Mouse (Mus musculus): ENCODE data around the gene Gm42791. TPM values are rescaled to one million over a fixed set of nuclear protein-coding genes. Genes with fewer than 3 reads are reported as not detected.

The Gm42791 gene
- polyA plus RNA-seq, 1 experiment from 2014 or later = not detected

- Histone ChIP-seq H3K4me2 (ENCODE audit: low read depth, low read length, severe bottlenecking) (no peak overlapping the region), H3K4me1 (replicated peaks; ENCODE audit: control insufficient read depth, insufficient read depth, low read length) (no peaks in the 10 kb centered on the region), H3K36me3 (ENCODE audit: control insufficient read depth, insufficient read depth, low read length) (peaks cover 11% of the 10 kb centered on the region; the same call in 1 of the 2 replicates), H3K9me3 (ENCODE audit: control insufficient read depth, low read length) (no peaks in the 10 kb centered on the region; the same call in 1 of the 2 replicates), H3K27me3 (ENCODE audit: control insufficient read depth, insufficient read depth, low read length) (no peaks in the 10 kb centered on the region), H3K9ac (ENCODE audit: low read length) (no peak overlapping the region), H3K27ac (ENCODE audit: low read depth, low read length) (no peak overlapping the region), H3K4me3 (ENCODE audit: low read depth, low read length) (no peak overlapping the region)
- DNase-seq (ENCODE audit: low spot score) = no peak
- no peak for ATAC-seq (replicated peaks; ENCODE audit: low FRiP score)
- WGBS = 94% methylated on average over 8 of the region's 8 CpGs
These were observed 111.3 kb downstream of the Gm42791 start for GRCm38 (mm10) chr5:148883671-148884070.

GRCm38 (mm10) chr5:148879218-148879617, 115.7 kb downstream of the Gm42791 start:
- WGBS = 90% methylated on average over 6 of the region's 6 CpGs
- Histone ChIP-seq H3K4me2 (ENCODE audit: low read depth, low read length, severe bottlenecking) (no peak overlapping the region), H3K36me3 (ENCODE audit: control insufficient read depth, insufficient read depth, low read length) (peaks cover 7% of the 10 kb centered on the region; the same call in 1 of the 2 replicates)

GRCm38 (mm10) chr5:148873116-148873515, 121.8 kb downstream of the Gm42791 start:
- Histone ChIP-seq H3K27me3 (ENCODE audit: control insufficient read depth, insufficient read depth, low read length) (no peaks in the 10 kb centered on the region), H3K9ac (ENCODE audit: low read length) (no peak overlapping the region), H3K36me3 (ENCODE audit: control insufficient read depth, insufficient read depth, low read length) (no peaks in the 10 kb centered on the region), H3K9me3 (ENCODE audit: control insufficient read depth, low read length) (no peaks in the 10 kb centered on the region), H3K4me2 (ENCODE audit: low read depth, low read length, severe bottlenecking) (no peak overlapping the region), H3K4me3 (ENCODE audit: low read depth, low read length) (no peak overlapping the region), H3K27ac (ENCODE audit: low read depth, low read length) (no peak overlapping the region), H3K4me1 (replicated peaks; ENCODE audit: control insufficient read depth, insufficient read depth, low read length) (no peaks in the 10 kb centered on the region)
- WGBS = 93% methylated on average over 8 of the region's 8 CpGs
- ATAC-seq (replicated peaks; ENCODE audit: low FRiP score) (no peak), DNase-seq (ENCODE audit: low spot score) (no peak)

More at GRCm38 (mm10) chr5:148879218-148879617, 115.7 kb downstream of the Gm42791 start:
- H3K9me3 ChIP-seq (ENCODE audit: control insufficient read depth, low read length) = no peaks in the 10 kb centered on the region; the same call in 1 of the 2 replicates
- no peak overlapping the region for H3K4me3 ChIP-seq (ENCODE audit: low read depth, low read length)
- no peak overlapping the region for H3K9ac ChIP-seq (ENCODE audit: low read length)
- no peaks in the 10 kb centered on the region for H3K27me3 ChIP-seq (ENCODE audit: control insufficient read depth, insufficient read depth, low read length)
- no peaks in the 10 kb centered on the region for H3K4me1 ChIP-seq (replicated peaks; ENCODE audit: control insufficient read depth, insufficient read depth, low read length)
- no peak for ATAC-seq (replicated peaks; ENCODE audit: low FRiP score)
- H3K27ac ChIP-seq (ENCODE audit: low read depth, low read length) = no peak overlapping the region
- no peak for DNase-seq (ENCODE audit: low spot score)

GRCm38 (mm10) chr5:148869583-148869982, 125.4 kb downstream of the Gm42791 start:
- H3K9me3 ChIP-seq (ENCODE audit: control insufficient read depth, low read length) = no peaks in the 10 kb centered on the region
- no peak overlapping the region for H3K27ac ChIP-seq (ENCODE audit: low read depth, low read length)
- H3K4me2 ChIP-seq (ENCODE audit: low read depth, low read length, severe bottlenecking) = no peak overlapping the region
- no peaks in the 10 kb centered on the region for H3K27me3 ChIP-seq (ENCODE audit: control insufficient read depth, insufficient read depth, low read length)
- no peak overlapping the region for H3K9ac ChIP-seq (ENCODE audit: low read length)
- no peak overlapping the region for H3K4me3 ChIP-seq (ENCODE audit: low read depth, low read length)
- ATAC-seq (replicated peaks; ENCODE audit: low FRiP score) (no peak), DNase-seq (ENCODE audit: low spot score) (no peak)
- no peaks in the 10 kb centered on the region for H3K4me1 ChIP-seq (replicated peaks; ENCODE audit: control insufficient read depth, insufficient read depth, low read length)
- no peaks in the 10 kb centered on the region for H3K36me3 ChIP-seq (ENCODE audit: control insufficient read depth, insufficient read depth, low read length)
- WGBS = 40% methylated on average over 3 of the region's 3 CpGs

- H3K27ac ChIP-seq (ENCODE audit: low read depth, low read length) = no peak overlapping the region
- DNase-seq (ENCODE audit: low spot score) = no peak
- 0 out of 2 replicates have a peak, but pooled peaks cover 2% of the 10 kb centered on the region for H3K4me1 ChIP-seq (replicated peaks; ENCODE audit: control insufficient read depth, insufficient read depth, low read length)
- H3K4me3 ChIP-seq (ENCODE audit: low read depth, low read length) = no peak overlapping the region
- no peak overlapping the region for H3K9ac ChIP-seq (ENCODE audit: low read length)
- WGBS = 91% methylated on average over 6 of the region's 6 CpGs
- ATAC-seq (replicated peaks; ENCODE audit: low FRiP score) = no peak
- H3K4me2 ChIP-seq (ENCODE audit: low read depth, low read length, severe bottlenecking) = no peak overlapping the region
- H3K9me3 ChIP-seq (ENCODE audit: control insufficient read depth, low read length) = no peaks in the 10 kb centered on the region
- H3K36me3 ChIP-seq (ENCODE audit: control insufficient read depth, insufficient read depth, low read length) = no peaks in the 10 kb centered on the region
- H3K27me3 ChIP-seq (ENCODE audit: control insufficient read depth, insufficient read depth, low read length) = no peaks in the 10 kb centered on the region
These were observed 127.2 kb downstream of the Gm42791 start for GRCm38 (mm10) chr5:148867766-148868165.

- DNase-seq (ENCODE audit: low spot score) (no peak), ATAC-seq (replicated peaks; ENCODE audit: low FRiP score) (no peak)
- H3K27ac ChIP-seq (ENCODE audit: low read depth, low read length) = no peak overlapping the region
- H3K36me3 ChIP-seq (ENCODE audit: control insufficient read depth, insufficient read depth, low read length) = no peaks in the 10 kb centered on the region
- no peaks in the 10 kb centered on the region for H3K9me3 ChIP-seq (ENCODE audit: control insufficient read depth, low read length)
- peaks cover 5% of the 10 kb centered on the region for H3K4me1 ChIP-seq (replicated peaks; ENCODE audit: control insufficient read depth, insufficient read depth, low read length)
- whole genome bisulfite sequencing = 93% methylated on average over 7 of the region's 7 CpGs
- no peak overlapping the region for H3K9ac ChIP-seq (ENCODE audit: low read length)
- H3K4me3 ChIP-seq (ENCODE audit: low read depth, low read length) = no peak overlapping the region
- no peaks in the 10 kb centered on the region for H3K27me3 ChIP-seq (ENCODE audit: control insufficient read depth, insufficient read depth, low read length)
- no peak overlapping the region for H3K4me2 ChIP-seq (ENCODE audit: low read depth, low read length, severe bottlenecking)
These were observed 127.8 kb downstream of the Gm42791 start for GRCm38 (mm10) chr5:148867171-148867570.

GRCm38 (mm10) chr5:148866571-148866970, 128.4 kb downstream of the Gm42791 start:
- Histone ChIP-seq H3K4me2 (ENCODE audit: low read depth, low read length, severe bottlenecking) (no peak overlapping the region), H3K4me1 (replicated peaks; ENCODE audit: control insufficient read depth, insufficient read depth, low read length) (peaks cover 5% of the 10 kb centered on the region), H3K27me3 (ENCODE audit: control insufficient read depth, insufficient read depth, low read length) (no peaks in the 10 kb centered on the region), H3K9me3 (ENCODE audit: control insufficient read depth, low read length) (no peaks in the 10 kb centered on the region), H3K36me3 (ENCODE audit: control insufficient read depth, insufficient read depth, low read length) (no peaks in the 10 kb centered on the region), H3K4me3 (ENCODE audit: low read depth, low read length) (no peak overlapping the region), H3K9ac (ENCODE audit: low read length) (no peak overlapping the region), H3K27ac (ENCODE audit: low read depth, low read length) (no peak overlapping the region)
- WGBS = 85% methylated on average over 10 of the region's 10 CpGs
- ATAC-seq (replicated peaks; ENCODE audit: low FRiP score) = no peak
- DNase-seq (ENCODE audit: low spot score) = no peak

GRCm38 (mm10) chr5:148863409-148863808, 131.5 kb downstream of the Gm42791 start:
- Histone ChIP-seq H3K9ac (ENCODE audit: low read length) (no peak overlapping the region), H3K27me3 (ENCODE audit: control insufficient read depth, insufficient read depth, low read length) (no peaks in the 10 kb centered on the region), H3K4me2 (ENCODE audit: low read depth, low read length, severe bottlenecking) (no peak overlapping the region), H3K36me3 (ENCODE audit: control insufficient read depth, insufficient read depth, low read length) (no peaks in the 10 kb centered on the region), H3K9me3 (ENCODE audit: control insufficient read depth, low read length) (no peaks in the 10 kb centered on the region), H3K27ac (ENCODE audit: low read depth, low read length) (no peak overlapping the region), H3K4me1 (replicated peaks; ENCODE audit: control insufficient read depth, insufficient read depth, low read length) (peaks cover 5% of the 10 kb centered on the region), H3K4me3 (ENCODE audit: low read depth, low read length) (no peak overlapping the region)
- ATAC-seq (replicated peaks; ENCODE audit: low FRiP score) (peak; percentile 69; the same call in 1 of the 2 replicates), DNase-seq (ENCODE audit: low spot score) (peak; percentile 64)
- 49% methylated on average over 6 of the region's 6 CpGs for WGBS

- H3K4me3 ChIP-seq (ENCODE audit: low read depth, low read length) = no peak overlapping the region
- H3K36me3 ChIP-seq (ENCODE audit: control insufficient read depth, insufficient read depth, low read length) = no peaks in the 10 kb centered on the region
- DNase-seq (ENCODE audit: low spot score) = no peak
- ATAC-seq (replicated peaks; ENCODE audit: low FRiP score) = no peak; the same call in 1 of the 2 replicates
- H3K4me2 ChIP-seq (ENCODE audit: low read depth, low read length, severe bottlenecking) = no peak overlapping the region
- no peaks in the 10 kb centered on the region for H3K27me3 ChIP-seq (ENCODE audit: control insufficient read depth, insufficient read depth, low read length)
- H3K9ac ChIP-seq (ENCODE audit: low read length) = no peak overlapping the region
- 64% methylated on average over 10 of the region's 10 CpGs for WGBS
- no peaks in the 10 kb centered on the region for H3K9me3 ChIP-seq (ENCODE audit: control insufficient read depth, low read length)
- H3K27ac ChIP-seq (ENCODE audit: low read depth, low read length) = no peak overlapping the region
- H3K4me1 ChIP-seq (replicated peaks; ENCODE audit: control insufficient read depth, insufficient read depth, low read length) = peaks cover 5% of the 10 kb centered on the region
These were observed 132.1 kb downstream of the Gm42791 start for GRCm38 (mm10) chr5:148862853-148863252.

Data from forebrain, embryonic 11.5 days (tissue).